Mouse (Mus musculus) forebrain, embryonic 16.5 days (tissue): ENCODE results near the gene Fads3. TPM values are rescaled to one million over a fixed set of nuclear protein-coding genes. Genes with fewer than 3 reads are reported as not detected.

Source experiments
- ATAC-seq: fragments of 200-750 bp; cut with Nextera tagmentation; 2 replicates; pipeline ENCODE4 v1.8.0; 2017; ENCODE audit warnings: mild to moderate bottlenecking, moderate library complexity
- H3K27ac ChIP-seq: fragments of 300-500 bp; sonication (generic); 2 replicates; pipeline ENCODE4 v1.5.1; 2014; ENCODE audit warnings: low read length, control low read depth
- H3K27me3 ChIP-seq: fragments of 300-500 bp; sonication (generic); replicated peaks from 2 replicates; pipeline ENCODE4 v1.6.1; 2014; ENCODE audit warnings: low read length; ENCODE audit not compliant: control insufficient read depth, insufficient read depth
- H3K36me3 ChIP-seq: fragments of 300-500 bp; sonication (generic); 2 replicates; pipeline ENCODE4 v1.6.1; 2014; ENCODE audit not compliant: control insufficient read depth, insufficient read depth
- H3K4me1 ChIP-seq: fragments of 300-500 bp; sonication (generic); replicated peaks from 2 replicates; pipeline ENCODE4 v1.6.1; 2014; ENCODE audit warnings: low read length; ENCODE audit not compliant: control insufficient read depth, insufficient read depth
- H3K4me2 ChIP-seq: fragments of 300-500 bp; sonication (generic); 2 replicates; pipeline ENCODE4 v1.6.1; 2014; ENCODE audit warnings: mild to moderate bottlenecking, low read length, control low read depth
- H3K4me3 ChIP-seq: fragments of 300-500 bp; sonication (generic); replicated peaks from 2 replicates; pipeline ENCODE4 v1.5.1; 2014; ENCODE audit warnings: mild to moderate bottlenecking, low read length, control low read depth
- H3K9ac ChIP-seq: fragments of 300-500 bp; sonication (generic); replicated peaks from 2 replicates; pipeline ENCODE4 v1.6.1; 2014; ENCODE audit warnings: low read depth, low read length, control low read depth
- H3K9me3 ChIP-seq: fragments of 300-500 bp; sonication (generic); 2 replicates; pipeline ENCODE4 v1.6.1; 2016; ENCODE audit warnings: low read length; ENCODE audit not compliant: control insufficient read depth
- WGBS: fragments of 180-500 bp; shearing (Covaris S2); extraction: QIAGEN DNeasy Blood & Tissue Kit; methylation state at CpG from one replicate; pipeline ENCODE4 v1.1.7; 2014; 5-methylcytosine and 5-hydroxymethylcytosine counted together
- polyA plus RNA-seq: library from polyadenylated mRNA; unstranded; fragments of >200 nt; fragmentation: Nextera tagmentation; extraction: Ambion mirVana; gene quantifications from 2 replicates; pipeline ENCODE4 v1.2.1, GENCODE M21; 2015

Fads3 gene
- polyA plus RNA-seq, 1 experiment from 2014 or later, result 20.9 TPM

DNA sequence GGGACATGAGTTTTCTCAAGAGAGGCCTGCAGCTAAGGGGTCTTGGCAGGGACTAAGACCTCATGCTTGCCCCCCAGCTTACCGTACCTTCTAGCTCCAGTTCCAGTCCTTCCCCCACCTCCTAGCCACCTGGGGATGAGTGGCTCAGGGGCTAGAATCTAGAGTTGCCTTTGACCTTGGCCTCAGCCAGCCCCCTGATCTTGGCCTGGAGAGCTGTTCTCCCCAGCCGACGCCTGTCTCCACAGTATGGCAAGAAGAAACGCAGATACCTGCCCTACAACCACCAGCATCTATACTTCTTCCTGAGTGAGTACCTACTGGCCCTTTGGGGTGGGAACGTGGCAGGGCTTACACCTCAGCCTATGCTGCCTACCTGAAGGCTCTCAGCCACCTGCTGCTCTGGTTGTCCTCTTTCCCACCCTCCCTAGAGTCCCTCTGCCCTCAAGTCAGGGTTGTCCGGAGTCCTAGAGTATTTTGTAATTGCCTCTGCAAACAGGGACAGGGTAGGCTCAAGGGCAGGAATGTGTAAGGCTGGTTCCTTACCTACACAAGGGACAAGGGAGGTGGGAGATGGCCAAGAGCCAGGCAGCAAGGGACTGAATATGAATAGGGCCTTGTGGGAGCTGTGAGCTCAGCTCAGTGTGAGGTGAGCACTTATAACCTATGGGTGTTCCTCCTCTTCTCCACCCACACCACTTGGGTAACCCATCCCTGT, 13.1 kb downstream of the Fads3 start:
- Histone ChIP-seq H3K9ac (no peak overlapping the region), H3K4me2 (no peak overlapping the region), H3K4me3 (no peak overlapping the region), H3K4me1 (no peaks in the 10 kb centered on the region), H3K27ac (no peak overlapping the region), H3K36me3 (peaks cover 6% of the 10 kb centered on the region), H3K27me3 (no peaks in the 10 kb centered on the region), H3K9me3 (no peaks in the 10 kb centered on the region)
- no peak for ATAC-seq
- WGBS, result 86% methylated on average over 6 of the region's 6 CpGs

DNA sequence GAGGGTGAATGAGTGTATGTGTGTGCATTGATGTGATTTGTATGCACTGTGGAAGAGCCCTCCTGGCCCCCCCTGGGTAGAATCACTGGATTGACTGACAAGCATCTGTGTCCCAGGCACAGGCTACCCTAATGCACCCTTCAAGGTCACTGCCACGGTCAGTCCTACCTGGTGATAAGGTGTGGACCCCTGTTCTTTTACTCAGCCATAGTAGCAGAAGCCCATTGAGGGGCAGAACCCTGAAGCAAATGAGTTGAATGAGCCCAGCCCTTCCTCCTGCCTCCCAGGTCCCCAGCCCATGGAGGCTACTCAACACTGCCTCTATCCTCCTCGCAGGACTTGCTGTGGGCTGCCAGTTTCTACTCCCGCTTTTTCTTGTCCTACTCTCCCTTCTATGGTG, 13.9 kb downstream of the Fads3 start:
- Histone ChIP-seq H3K9ac (no peak overlapping the region), H3K36me3 (peaks cover 6% of the 10 kb centered on the region), H3K4me1 (no peaks in the 10 kb centered on the region), H3K27ac (no peak overlapping the region), H3K27me3 (no peaks in the 10 kb centered on the region), H3K4me3 (no peak overlapping the region), H3K9me3 (no peaks in the 10 kb centered on the region), H3K4me2 (no peak overlapping the region)
- no peak for ATAC-seq
- WGBS, result 81% methylated on average over 3 of the region's 3 CpGs

DNA sequence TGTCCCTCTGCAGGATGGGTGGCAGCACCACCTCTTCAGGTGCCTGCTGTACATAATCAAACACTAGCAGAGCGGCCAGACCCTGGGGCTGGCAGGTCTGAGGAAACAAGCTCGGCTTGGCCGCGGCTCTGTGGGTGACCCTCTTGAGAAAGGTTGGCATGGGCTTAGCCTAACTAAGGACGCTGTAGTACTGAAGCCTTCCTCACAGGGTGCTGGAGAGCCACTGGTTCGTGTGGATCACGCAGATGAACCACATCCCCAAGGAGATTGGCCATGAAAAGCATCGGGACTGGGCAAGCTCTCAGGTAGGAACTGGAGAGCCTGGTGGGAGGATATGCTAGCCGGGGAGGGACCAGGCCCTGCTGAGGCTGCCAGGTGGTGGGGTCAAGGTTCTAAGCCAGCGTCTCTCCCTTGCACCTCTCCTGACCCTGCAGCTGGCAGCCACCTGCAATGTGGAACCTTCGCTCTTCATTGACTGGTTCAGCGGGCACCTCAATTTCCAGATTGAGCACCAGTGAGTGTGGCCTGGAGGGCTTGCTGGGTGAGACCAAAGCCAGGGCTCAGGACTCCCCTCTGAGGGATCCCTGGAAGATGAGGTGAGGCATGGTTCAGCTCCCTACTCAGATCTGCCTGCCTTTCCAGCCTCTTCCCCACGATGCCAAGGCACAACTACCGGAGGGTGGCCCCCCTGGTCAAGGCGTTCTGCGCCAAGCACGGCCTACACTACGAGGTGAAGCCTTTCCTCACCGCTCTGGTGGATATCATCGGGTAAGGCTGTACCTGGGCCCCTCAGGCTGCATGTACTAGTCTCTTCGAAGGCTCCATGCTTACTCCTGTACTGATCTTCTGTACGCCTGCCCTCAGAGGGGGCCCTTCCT, 14.7 kb downstream of the Fads3 start:
- H3K4me1 ChIP-seq, result no peaks in the 10 kb centered on the region
- H3K9me3 ChIP-seq, result no peaks in the 10 kb centered on the region
- 85% methylated on average over 22 of the region's 22 CpGs for WGBS
- no peaks in the 10 kb centered on the region for H3K27me3 ChIP-seq
- no peak overlapping the region for H3K4me3 ChIP-seq
- ATAC-seq, result no peak
- H3K36me3 ChIP-seq, result peaks cover 6% of the 10 kb centered on the region
- no peak overlapping the region for H3K9ac ChIP-seq
- no peak overlapping the region for H3K27ac ChIP-seq
- H3K4me2 ChIP-seq, result no peak overlapping the region

DNA sequence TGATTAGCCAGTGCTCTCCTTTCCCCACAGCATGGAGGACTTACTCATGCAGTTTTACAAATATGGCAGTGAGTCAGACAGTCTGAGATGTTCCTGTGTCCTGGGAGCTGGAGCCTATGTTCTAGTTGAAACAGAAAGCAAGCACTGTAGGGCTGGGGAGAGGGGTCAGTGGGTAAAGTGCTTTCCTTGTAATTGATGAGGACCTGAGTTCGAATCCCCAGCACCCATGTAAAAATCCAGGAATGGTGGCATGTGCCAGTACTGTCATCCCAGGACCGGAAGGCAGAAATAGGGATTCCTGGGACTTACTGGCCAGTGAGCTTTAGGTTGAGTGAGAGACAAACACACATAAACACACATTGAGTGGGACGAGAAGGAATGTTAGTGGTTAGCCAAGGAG, 15.3 kb downstream of the Fads3 start:
- Histone ChIP-seq H3K4me2 (no peak overlapping the region), H3K27ac (no peak overlapping the region), H3K9me3 (no peaks in the 10 kb centered on the region), H3K4me1 (no peaks in the 10 kb centered on the region), H3K4me3 (no peak overlapping the region), H3K36me3 (peaks cover 7% of the 10 kb centered on the region), H3K9ac (no peak overlapping the region), H3K27me3 (no peaks in the 10 kb centered on the region)
- ATAC-seq, result no peak
- WGBS, result 93% methylated on average over 3 of the region's 3 CpGs

DNA sequence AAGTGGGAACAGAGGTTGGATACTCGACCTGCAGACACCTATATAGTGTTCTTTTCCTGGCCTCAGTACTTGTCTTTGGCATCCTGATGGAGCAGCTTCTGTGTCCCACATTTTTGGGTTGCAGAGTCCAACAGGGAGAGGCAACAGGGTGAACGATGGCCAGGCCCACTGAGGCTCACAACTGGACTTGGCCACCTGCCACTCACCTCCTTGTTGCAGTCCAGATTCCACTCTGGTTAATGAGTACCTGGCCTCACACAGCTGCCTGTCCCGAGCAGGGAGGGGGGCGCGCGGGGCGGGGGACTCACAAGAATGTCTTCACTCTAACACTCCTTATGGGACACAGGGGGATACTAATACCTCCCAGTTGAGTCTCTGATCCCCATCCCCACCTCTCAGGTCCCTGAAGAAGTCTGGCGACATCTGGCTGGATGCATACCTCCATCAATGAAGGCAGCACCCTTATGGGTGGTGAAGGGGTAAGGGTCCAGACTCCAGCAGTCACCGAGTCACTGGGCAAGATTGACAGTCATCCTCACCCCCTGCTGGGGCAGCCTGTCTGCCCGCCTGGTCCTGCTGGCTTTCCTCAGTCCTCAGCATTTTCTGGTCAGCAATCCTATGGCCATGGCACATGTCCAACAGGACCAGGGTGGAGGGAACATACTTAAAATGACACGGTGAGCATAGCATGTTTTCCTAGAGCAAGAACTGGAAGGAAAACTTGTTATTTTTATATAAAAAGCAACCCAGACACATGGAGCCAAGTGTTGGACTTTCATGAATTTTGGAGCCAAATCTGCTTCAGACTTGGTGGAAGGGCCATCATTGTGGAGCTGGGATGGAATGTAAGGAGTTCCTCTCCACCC, 16.4 kb downstream of the Fads3 start:
- H3K9me3 ChIP-seq, result no peaks in the 10 kb centered on the region
- ATAC-seq, result no peak
- 62% methylated on average over 11 of the region's 11 CpGs for WGBS
- H3K36me3 ChIP-seq, result peaks cover 17% of the 10 kb centered on the region
- no peak overlapping the region for H3K4me3 ChIP-seq
- H3K4me2 ChIP-seq, result no peak overlapping the region
- H3K27me3 ChIP-seq, result no peaks in the 10 kb centered on the region
- H3K27ac ChIP-seq, result no peak overlapping the region
- H3K4me1 ChIP-seq, result no peaks in the 10 kb centered on the region
- H3K9ac ChIP-seq, result no peak overlapping the region

DNA sequence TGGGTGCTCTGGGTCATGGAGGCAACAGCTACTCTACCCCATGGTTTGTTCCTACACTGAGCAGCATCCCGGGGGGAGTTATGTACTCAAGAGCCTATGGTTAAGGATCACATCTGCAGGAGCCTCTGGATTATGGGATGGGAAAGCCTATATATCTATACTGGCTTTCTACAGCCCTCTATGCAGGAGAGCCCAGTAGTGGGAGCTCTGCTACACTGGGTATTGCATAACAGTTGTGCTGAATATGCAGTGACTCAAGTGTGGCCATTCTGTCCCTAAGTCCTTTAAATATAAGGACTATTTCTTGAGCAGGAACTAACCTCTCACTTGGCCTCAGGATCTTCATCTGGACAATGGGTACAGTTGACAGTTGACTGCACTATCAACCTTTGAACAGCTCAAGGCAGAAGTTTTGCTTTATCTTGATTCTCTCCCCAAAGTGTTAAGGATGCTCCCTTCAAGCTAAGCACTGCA, 17.0 kb downstream of the Fads3 start:
- no peaks in the 10 kb centered on the region for H3K4me1 ChIP-seq
- no peak overlapping the region for H3K9ac ChIP-seq
- no peak overlapping the region for H3K4me2 ChIP-seq
- peaks cover 22% of the 10 kb centered on the region for H3K36me3 ChIP-seq
- no peaks in the 10 kb centered on the region for H3K27me3 ChIP-seq
- no peak overlapping the region for H3K27ac ChIP-seq
- no peak for ATAC-seq
- no peaks in the 10 kb centered on the region for H3K9me3 ChIP-seq
- H3K4me3 ChIP-seq, result no peak overlapping the region
- 83% methylated on average over 1 of the region's 1 CpGs for WGBS

DNA sequence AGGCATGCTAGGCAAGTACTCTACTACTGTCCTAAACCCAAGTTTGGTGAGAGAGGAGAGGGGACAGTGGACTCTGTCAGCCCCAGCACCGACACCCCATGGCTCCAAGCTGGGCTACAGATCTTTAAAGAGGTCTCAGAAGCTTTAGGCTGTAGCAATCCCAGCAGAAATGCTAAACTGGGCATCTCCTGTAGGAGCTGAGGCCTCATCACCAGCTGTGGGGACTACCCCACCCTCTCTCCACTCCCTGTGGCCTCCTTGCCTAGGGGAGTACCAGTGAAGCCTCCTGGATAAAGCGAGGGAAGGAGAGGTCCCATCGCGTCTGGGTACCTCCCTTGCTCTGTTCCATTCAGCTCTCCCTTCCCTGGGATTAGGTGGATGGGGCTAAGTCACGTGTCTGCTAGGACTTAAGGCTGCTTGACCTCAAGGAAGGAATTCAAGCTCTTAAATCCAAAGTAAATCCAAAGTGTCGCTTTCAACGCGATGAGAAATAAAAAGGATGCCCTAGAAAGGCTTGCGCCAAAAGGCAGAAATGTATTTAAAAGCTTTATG, 17.6 kb downstream of the Fads3 start:
- 50% methylated on average over 9 of the region's 9 CpGs for WGBS
- Histone ChIP-seq H3K36me3 (peaks cover 22% of the 10 kb centered on the region), H3K4me1 (no peaks in the 10 kb centered on the region), H3K27ac (no peak overlapping the region), H3K4me3 (no peak overlapping the region), H3K9ac (no peak overlapping the region), H3K27me3 (no peaks in the 10 kb centered on the region), H3K9me3 (no peaks in the 10 kb centered on the region), H3K4me2 (no peak overlapping the region)
- no peak for ATAC-seq

DNA sequence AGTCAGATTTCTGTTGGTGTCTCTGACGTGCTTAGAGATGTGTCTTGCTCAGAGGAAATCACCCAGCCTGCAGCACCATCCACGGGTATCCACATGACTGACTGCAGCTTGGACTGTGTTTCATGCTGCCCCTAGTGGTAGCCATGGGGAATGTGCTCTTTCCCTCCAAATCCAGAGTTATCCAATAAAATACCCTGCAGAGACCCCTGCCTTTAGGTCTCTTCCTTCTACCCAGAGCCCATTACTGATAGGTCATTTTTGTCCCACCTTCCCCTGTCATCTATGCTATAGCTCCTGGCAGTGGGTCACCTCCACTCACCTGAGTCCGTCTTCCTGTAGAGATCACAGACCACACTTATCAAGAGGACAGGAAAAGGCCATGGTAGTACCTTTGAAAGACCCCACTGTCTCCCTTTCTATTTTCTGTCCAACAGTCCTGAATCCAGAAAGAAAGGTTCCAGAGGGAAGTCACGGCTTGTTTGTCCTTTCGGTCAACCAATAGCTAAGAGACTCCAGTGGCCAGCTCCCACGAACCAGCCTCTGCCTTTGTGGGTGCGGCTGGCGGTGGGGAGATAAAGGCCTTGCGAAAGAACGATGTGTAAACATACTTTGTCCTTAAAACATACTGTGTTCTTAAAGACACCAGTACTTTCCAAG, 18.7 kb downstream of the Fads3 start:
- 60% methylated on average over 10 of the region's 10 CpGs for WGBS
- Histone ChIP-seq H3K4me1 (no peaks in the 10 kb centered on the region), H3K27ac (no peak overlapping the region), H3K27me3 (no peaks in the 10 kb centered on the region), H3K9ac (no peak overlapping the region), H3K4me2 (no peak overlapping the region), H3K4me3 (no peak overlapping the region), H3K9me3 (no peaks in the 10 kb centered on the region), H3K36me3 (peaks cover 25% of the 10 kb centered on the region)
- peak; percentile 66 for ATAC-seq
